Mouse (Mus musculus): Measurements from ENCODE around the gene Hivep3. TPM values are rescaled to one million over a fixed set of nuclear protein-coding genes. Genes with fewer than 3 reads are reported as not detected.
A peak's percentile ranks its signal among the peaks of the same experiment; 100 is the strongest.

Hivep3 gene
- total and polyA plus RNA-seq, 2 experiments: 0.95 to 1.5 TPM

DNA sequence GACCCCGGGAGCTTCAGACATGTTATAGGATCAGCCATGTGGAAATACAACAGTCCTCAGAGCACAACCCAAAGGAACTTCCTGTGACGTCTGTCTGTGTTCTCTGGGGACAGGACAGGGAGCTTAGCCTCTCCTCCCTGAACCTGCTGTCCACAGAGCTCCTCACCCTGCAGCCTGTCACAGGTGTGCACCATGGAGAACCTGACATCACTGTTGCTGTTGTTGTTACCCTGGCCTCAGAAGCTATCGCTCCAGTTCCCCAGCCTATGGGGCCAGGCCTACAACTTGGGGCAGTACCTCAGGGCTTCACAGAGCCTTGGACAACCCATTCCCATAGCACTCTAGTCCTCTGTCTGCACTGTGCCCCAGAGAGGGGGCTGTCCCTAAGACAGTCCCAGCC, 393.7 kb downstream of the Hivep3 start:
- TF ChIP-seq POLR2A (IDR thresholded peaks at IDR 0.05; ENCODE audit: extremely low read depth, insufficient read depth, low read length) (no peak), CTCF (IDR thresholded peaks at IDR 0.05; ENCODE audit: low read depth, low read length) (no peak)
- Histone ChIP-seq H3K27me3 (ENCODE audit: control insufficient read depth, insufficient read depth, low read length) (no peaks in the 10 kb centered on the region), H3K27ac (replicated peaks; ENCODE audit: insufficient read depth, low read depth, low read length) (no peak overlapping the region), H3K9ac (ENCODE audit: low read depth, low read length) (no peak overlapping the region), H3K4me3 (ENCODE audit: insufficient read depth, low read depth, low read length) (no peak overlapping the region), H3K79me2 (ENCODE audit: control insufficient read depth, insufficient read depth, low read length) (no peaks in the 10 kb centered on the region), H3K36me3 (ENCODE audit: control insufficient read depth, insufficient read depth, low read length) (no peaks in the 10 kb centered on the region), H3K4me1 (ENCODE audit: control insufficient read depth, insufficient read depth, low read length) (0 out of 2 replicates have a peak, but pooled peaks cover 4% of the 10 kb centered on the region)
- 83% methylated on average over 3 of the region's 3 CpGs for WGBS
- no peak for DNase-seq (ENCODE audit: extremely low read depth, low read depth, low spot score)

- Histone ChIP-seq H3K9ac (ENCODE audit: low read depth, low read length) (no peak overlapping the region), H3K27ac (replicated peaks; ENCODE audit: insufficient read depth, low read depth, low read length) (no peak overlapping the region), H3K4me1 (ENCODE audit: control insufficient read depth, insufficient read depth, low read length) (0 out of 2 replicates have a peak, but pooled peaks cover 4% of the 10 kb centered on the region), H3K4me3 (ENCODE audit: insufficient read depth, low read depth, low read length) (no peak overlapping the region), H3K27me3 (ENCODE audit: control insufficient read depth, insufficient read depth, low read length) (no peaks in the 10 kb centered on the region), H3K79me2 (ENCODE audit: control insufficient read depth, insufficient read depth, low read length) (no peaks in the 10 kb centered on the region), H3K36me3 (ENCODE audit: control insufficient read depth, insufficient read depth, low read length) (no peaks in the 10 kb centered on the region)
- TF ChIP-seq CTCF (IDR thresholded peaks at IDR 0.05; ENCODE audit: low read depth, low read length): no peak
- no peak for TF ChIP-seq POLR2A (IDR thresholded peaks at IDR 0.05; ENCODE audit: extremely low read depth, insufficient read depth, low read length)
- DNase-seq (ENCODE audit: extremely low read depth, low read depth, low spot score): peak; percentile 83
- WGBS: 43% methylated on average over 4 of the region's 4 CpGs
Measured at GRCm38 (mm10) chr4:120128033-120128432, 394.4 kb downstream of the Hivep3 start.

GRCm38 (mm10) chr4:120129233-120129885, 395.8 kb downstream of the Hivep3 start:
- Histone ChIP-seq H3K27ac (replicated peaks; ENCODE audit: insufficient read depth, low read depth, low read length) (no peak overlapping the region), H3K27me3 (ENCODE audit: control insufficient read depth, insufficient read depth, low read length) (no peaks in the 10 kb centered on the region), H3K4me1 (ENCODE audit: control insufficient read depth, insufficient read depth, low read length) (0 out of 2 replicates have a peak, but pooled peaks cover 4% of the 10 kb centered on the region), H3K36me3 (ENCODE audit: control insufficient read depth, insufficient read depth, low read length) (no peaks in the 10 kb centered on the region), H3K9ac (ENCODE audit: low read depth, low read length) (no peak overlapping the region), H3K79me2 (ENCODE audit: control insufficient read depth, insufficient read depth, low read length) (no peaks in the 10 kb centered on the region), H3K4me3 (ENCODE audit: insufficient read depth, low read depth, low read length) (no peak overlapping the region)
- peak; percentile 42 for DNase-seq (ENCODE audit: extremely low read depth, low read depth, low spot score)
- WGBS: 45% methylated on average over 4 of the region's 4 CpGs
- TF ChIP-seq POLR2A (IDR thresholded peaks at IDR 0.05; ENCODE audit: extremely low read depth, insufficient read depth, low read length) (no peak), CTCF (IDR thresholded peaks at IDR 0.05; ENCODE audit: low read depth, low read length) (peak; percentile 94)

GRCm38 (mm10) chr4:120130926-120131325, 397.3 kb downstream of the Hivep3 start:
- TF ChIP-seq POLR2A (IDR thresholded peaks at IDR 0.05; ENCODE audit: extremely low read depth, insufficient read depth, low read length) (no peak), CTCF (IDR thresholded peaks at IDR 0.05; ENCODE audit: low read depth, low read length) (no peak)
- 69% methylated on average over 4 of the region's 4 CpGs for WGBS
- no peaks in the 10 kb centered on the region for H3K36me3 ChIP-seq (ENCODE audit: control insufficient read depth, insufficient read depth, low read length)

GRCm38 (mm10) chr4:120131441-120132220, 398.0 kb downstream of the Hivep3 start:
- H3K27ac ChIP-seq (replicated peaks; ENCODE audit: insufficient read depth, low read depth, low read length): no peak overlapping the region
- H3K36me3 ChIP-seq (ENCODE audit: control insufficient read depth, insufficient read depth, low read length): no peaks in the 10 kb centered on the region
- H3K4me3 ChIP-seq (ENCODE audit: insufficient read depth, low read depth, low read length): no peak overlapping the region
- H3K9ac ChIP-seq (ENCODE audit: low read depth, low read length): no peak overlapping the region
- no peak for TF ChIP-seq CTCF (IDR thresholded peaks at IDR 0.05; ENCODE audit: low read depth, low read length)
- no peak for TF ChIP-seq POLR2A (IDR thresholded peaks at IDR 0.05; ENCODE audit: extremely low read depth, insufficient read depth, low read length)
- 59% methylated on average over 24 of the region's 24 CpGs for WGBS
- DNase-seq (ENCODE audit: extremely low read depth, low read depth, low spot score): peak; percentile 79
- H3K27me3 ChIP-seq (ENCODE audit: control insufficient read depth, insufficient read depth, low read length): no peaks in the 10 kb centered on the region
- no peaks in the 10 kb centered on the region for H3K79me2 ChIP-seq (ENCODE audit: control insufficient read depth, insufficient read depth, low read length)
- H3K4me1 ChIP-seq (ENCODE audit: control insufficient read depth, insufficient read depth, low read length): 0 out of 2 replicates have a peak, but pooled peaks cover 4% of the 10 kb centered on the region

More at GRCm38 (mm10) chr4:120130926-120131325, 397.3 kb downstream of the Hivep3 start:
- no peaks in the 10 kb centered on the region for H3K79me2 ChIP-seq (ENCODE audit: control insufficient read depth, insufficient read depth, low read length)
- no peak for DNase-seq (ENCODE audit: extremely low read depth, low read depth, low spot score)
- no peak overlapping the region for H3K27ac ChIP-seq (replicated peaks; ENCODE audit: insufficient read depth, low read depth, low read length)
- H3K4me3 ChIP-seq (ENCODE audit: insufficient read depth, low read depth, low read length): no peak overlapping the region
- H3K4me1 ChIP-seq (ENCODE audit: control insufficient read depth, insufficient read depth, low read length): 0 out of 2 replicates have a peak, but pooled peaks cover 4% of the 10 kb centered on the region
- H3K9ac ChIP-seq (ENCODE audit: low read depth, low read length): no peak overlapping the region
- no peaks in the 10 kb centered on the region for H3K27me3 ChIP-seq (ENCODE audit: control insufficient read depth, insufficient read depth, low read length)
